Mouse (Mus musculus) left cerebral cortex, adult 9 months (tissue): Measurements from ENCODE around the gene Adtrp.
A peak's percentile ranks its signal among the peaks of the same experiment; 100 is the strongest.

Experiments
- DNase-seq, 2 experiments: peaks; one replicate each; pipeline ENCODE4 v3.0.0; 2022; ENCODE audit warnings: low spot score in 2 of 2

The Adtrp gene

DNA sequence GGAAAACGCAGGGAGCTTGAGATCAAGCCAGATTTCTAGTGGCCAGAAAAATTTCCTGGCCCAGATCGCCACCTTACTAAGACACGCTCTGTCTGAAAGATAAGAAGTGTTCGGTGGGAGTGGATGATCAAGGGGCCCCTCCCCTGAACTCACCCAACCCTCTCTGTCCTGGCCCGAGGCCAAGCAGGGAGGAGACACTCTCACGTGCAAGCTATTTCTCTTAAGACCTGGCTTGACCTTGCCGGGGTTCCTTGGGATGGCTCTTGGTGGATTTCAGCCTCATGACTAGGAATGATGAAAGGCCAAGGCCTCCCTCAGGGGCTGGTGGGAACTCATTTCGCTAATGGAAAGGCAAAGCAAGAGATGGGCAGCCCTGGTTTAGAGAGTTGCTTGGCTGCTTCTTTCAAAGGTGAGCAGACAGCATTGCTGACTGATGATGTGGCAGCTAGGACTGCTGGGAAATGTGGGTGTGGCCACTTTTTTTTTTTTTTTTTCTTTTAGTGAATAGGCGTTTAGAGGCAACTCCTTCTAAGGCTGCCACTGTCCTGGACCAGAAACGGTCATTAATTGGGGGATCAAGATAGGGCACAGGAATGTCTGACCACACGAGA lies at the start of gene Adtrp:
Gene Adtrp, minus strand, starts transcription at position 169 of the 611 bp plus-strand sequence.
- no peak for DNase-seq

- peak; percentile 7 to 22 for DNase-seq
Observed at GRCm38 (mm10) chr13:41892016-41892415, 44.5 kb upstream of the Adtrp start.

DNA sequence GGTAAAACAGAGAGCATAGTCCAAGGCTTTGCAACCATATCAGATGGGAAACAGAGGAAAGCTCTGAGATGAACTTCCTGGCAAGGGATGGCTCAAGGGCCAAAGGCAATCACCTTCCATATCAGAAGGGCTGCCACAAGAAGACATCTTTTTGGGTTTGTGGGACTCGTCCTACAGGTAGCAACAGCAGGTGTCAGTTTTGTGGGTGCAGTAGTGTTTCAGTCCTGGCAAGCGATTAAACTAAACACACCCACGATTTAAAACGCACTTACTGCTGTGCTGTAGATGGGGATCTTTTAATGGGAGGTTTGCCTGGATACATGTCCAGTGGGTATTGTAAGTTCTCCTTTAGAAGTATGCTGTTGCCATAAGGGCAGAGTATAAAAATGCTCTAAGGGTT lies 43.1 kb upstream of the Adtrp start:
- DNase-seq: no peak

DNA sequence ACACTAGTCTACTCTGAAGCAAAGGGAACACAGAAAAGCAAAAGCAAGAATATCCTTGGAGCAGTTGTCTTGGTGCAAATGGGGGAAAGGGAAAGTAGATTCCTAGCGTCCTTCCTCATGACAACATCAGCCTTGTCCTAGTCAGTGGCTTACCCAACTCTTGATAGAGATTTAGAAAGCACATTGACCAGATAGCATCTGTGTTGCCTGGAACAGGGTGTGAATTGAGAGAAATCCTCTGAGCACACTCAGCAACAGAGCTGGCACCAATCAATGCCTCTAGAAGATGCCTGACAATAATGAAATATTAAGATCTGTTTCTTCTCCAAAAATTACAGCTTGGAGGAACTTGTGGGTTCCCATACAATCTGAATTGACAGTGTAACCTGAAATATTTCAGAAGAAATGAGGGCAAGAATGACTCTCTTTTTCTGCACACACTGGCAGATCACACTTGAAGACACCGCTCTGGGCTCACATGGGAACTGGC lies 42.7 kb upstream of the Adtrp start:
- no peak for DNase-seq

GRCm38 (mm10) chr13:41888644-41889043 lies 41.2 kb upstream of the Adtrp start:
- no peak for DNase-seq

GRCm38 (mm10) chr13:41886120-41886519 lies 38.6 kb upstream of the Adtrp start:
- DNase-seq: no peak

- DNase-seq: peak in 1 of 2 experiments; percentile 14
Observed at GRCm38 (mm10) chr13:41883665-41884291, 36.3 kb upstream of the Adtrp start.

DNA sequence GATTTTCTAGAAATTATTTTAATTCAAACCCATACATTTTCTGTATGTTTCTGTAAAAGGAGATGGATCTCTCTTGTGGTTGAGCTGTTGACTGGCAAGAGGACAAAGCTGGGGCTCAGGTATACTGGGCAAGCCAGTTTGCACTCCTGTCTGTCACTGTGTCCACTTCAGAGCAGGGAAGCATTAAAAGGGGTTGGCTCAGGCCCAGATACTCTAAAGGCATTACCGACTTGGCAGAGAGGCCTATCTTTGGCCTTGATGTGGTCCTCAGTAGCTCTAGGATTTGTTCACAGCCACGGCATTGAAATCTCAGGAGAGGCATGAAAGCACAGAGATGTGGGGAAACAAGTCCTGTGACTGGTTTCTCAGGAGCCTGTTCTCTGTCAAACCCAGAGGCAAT lies 33.7 kb upstream of the Adtrp start:
- no peak for DNase-seq

DNA sequence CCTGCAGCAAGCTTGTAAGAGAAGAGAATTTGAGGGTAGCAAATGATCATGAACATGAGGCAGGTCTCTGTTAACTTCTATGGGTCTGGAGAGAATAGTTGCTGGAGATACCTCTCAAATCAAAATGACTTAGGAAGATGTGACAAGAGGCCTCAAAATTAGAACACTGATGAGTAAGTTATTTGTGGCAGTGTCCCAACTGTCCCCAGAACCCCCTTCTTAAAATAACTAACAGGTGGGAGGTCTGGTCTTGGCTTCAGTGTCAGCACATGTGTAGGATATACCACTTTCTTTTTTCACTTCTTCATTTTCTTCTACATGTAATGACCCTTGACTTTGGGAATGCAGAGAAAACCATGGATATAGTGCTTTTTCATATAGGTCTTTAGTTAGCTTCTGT lies 33.0 kb upstream of the Adtrp start:
- DNase-seq: no peak

DNA sequence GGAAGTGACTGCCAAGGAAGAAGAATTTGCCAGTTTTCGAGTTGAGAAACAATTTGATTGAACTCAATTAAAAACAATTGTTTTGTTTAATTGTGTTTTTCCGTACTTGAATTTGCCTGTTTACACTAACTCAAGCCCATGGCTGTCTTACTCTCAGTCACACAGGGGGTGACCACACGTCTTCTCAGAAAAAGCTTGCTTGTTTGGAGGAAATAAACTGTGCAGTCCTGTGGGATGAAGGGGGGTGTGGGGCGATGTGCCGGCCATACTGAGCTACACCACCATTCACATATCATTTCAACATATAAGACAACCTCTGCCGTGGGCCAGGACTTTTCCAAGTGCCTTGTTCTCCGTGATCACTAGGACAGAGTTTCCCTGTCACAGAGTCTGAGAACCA lies 25.2 kb upstream of the Adtrp start:
- DNase-seq: no peak

- no peak for DNase-seq
Observed at GRCm38 (mm10) chr13:41872161-41872562, 24.7 kb upstream of the Adtrp start.

DNA sequence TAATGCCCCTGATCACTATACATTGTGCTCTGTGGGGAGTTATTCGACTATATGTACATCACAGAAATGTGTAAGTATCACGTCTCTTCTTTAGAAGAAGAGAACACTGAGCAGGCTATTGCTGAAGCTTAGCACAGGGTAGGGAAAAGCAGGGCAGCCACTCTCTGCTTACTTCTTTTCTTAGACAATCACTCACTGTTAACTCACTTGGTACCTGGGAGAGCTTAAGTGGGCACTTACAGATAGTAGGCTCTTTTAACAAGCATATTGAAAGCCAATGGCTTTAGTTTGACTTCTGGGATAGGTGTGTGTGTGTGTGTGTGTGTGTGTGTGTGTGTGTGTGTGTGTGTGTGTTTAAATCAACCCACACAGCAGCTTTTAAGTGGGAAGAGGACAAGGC lies 20.0 kb upstream of the Adtrp start:
- DNase-seq: no peak

- no peak for DNase-seq
Observed at GRCm38 (mm10) chr13:41865575-41865974, 18.1 kb upstream of the Adtrp start.

GRCm38 (mm10) chr13:41865071-41865470 lies 17.6 kb upstream of the Adtrp start:
- DNase-seq: no peak

GRCm38 (mm10) chr13:41860603-41861405 lies 13.3 kb upstream of the Adtrp start:
- DNase-seq: no peak

- DNase-seq: no peak
Observed at GRCm38 (mm10) chr13:41855206-41856185, 8.0 kb upstream of the Adtrp start.

DNA sequence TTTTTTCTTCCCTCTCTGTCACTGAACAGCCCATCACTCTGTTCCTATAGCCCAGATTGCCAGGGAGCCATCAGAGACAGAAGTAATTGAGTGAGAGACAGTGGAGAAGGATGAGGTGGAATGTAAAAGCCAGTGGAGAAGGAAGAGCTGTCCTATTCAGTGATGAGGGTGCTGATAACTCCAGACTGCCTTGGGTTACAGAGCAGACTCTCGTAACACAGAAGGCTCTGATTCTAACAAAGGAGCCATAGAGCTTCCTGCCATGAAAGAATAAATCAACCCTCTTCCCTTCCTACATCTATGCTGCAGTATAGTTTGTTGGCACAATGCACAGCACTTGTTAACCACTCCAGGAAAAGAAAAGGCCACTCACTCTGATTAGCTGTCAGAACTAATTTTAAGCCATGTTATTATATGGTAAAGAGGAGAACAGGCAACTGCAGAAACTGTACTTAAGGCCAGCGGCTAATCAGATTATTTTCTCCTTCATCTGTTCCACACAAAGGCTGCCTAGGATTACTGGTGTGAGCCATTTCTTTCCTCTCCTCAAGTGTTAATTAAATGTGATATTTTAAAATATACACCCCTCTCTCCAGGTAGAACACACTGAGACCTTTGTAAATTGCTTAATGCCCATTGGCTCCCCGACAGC lies 3.4 kb upstream of the Adtrp start:
- no peak for DNase-seq

GRCm38 (mm10) chr13:41846516-41846915 lies 968 bp downstream of the Adtrp start:
- no peak for DNase-seq

- DNase-seq: no peak
Observed at GRCm38 (mm10) chr13:41845013-41845412, 2.5 kb downstream of the Adtrp start.

- no peak for DNase-seq
Observed at GRCm38 (mm10) chr13:41844071-41844470, 3.4 kb downstream of the Adtrp start.

GRCm38 (mm10) chr13:41833614-41834139 lies 13.8 kb downstream of the Adtrp start:
- no peak for DNase-seq
